Mouse (Mus musculus): ENCODE results near the gene Apoo.
A peak's percentile ranks its signal among the peaks of the same experiment; 100 is the strongest.
"Not testable (repeated sequence)": the region's sequence is repeated elsewhere in the genome, so short reads cannot be mapped to it uniquely, and the experiment has no call there.

Apoo gene

DNA sequence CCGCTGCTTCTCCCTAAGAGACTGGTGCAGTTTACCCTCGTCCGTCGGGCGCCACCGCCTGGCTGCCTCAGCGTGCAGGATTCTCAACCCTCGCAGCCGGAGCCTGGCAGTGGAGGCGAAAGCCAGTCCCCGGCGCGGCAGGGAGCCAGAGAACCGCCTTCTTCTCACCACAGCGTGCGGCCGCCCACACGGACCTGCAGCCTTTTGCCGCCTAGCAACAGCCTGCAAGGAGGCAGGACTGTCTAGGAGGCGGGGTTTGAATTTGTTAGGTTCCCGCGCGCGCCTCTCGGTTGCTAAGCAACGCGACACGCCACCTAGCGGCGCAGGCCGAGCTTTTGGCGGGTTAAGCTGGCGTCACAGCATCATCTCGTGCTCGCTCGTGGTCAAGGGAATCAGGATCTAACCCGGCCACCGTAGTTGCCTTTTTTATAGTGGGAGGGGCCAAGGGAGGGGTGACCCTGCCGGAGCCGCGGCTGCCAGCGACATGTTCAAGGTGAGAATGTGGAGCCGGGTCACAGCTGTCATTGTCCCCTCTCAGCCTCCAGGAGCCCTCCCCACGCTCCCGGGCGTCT is at the start of gene Apoo, which contains the start of gene Fam90a1b:
Gene Apoo, plus strand, starts transcription at position 448 of the 572 bp plus-strand sequence.
Gene Fam90a1b, minus strand, starts transcription at position 108 of the 572 bp plus-strand sequence.
- DNase-seq (ENCODE audit: low read depth, low spot score): peak; percentile 97

DNA sequence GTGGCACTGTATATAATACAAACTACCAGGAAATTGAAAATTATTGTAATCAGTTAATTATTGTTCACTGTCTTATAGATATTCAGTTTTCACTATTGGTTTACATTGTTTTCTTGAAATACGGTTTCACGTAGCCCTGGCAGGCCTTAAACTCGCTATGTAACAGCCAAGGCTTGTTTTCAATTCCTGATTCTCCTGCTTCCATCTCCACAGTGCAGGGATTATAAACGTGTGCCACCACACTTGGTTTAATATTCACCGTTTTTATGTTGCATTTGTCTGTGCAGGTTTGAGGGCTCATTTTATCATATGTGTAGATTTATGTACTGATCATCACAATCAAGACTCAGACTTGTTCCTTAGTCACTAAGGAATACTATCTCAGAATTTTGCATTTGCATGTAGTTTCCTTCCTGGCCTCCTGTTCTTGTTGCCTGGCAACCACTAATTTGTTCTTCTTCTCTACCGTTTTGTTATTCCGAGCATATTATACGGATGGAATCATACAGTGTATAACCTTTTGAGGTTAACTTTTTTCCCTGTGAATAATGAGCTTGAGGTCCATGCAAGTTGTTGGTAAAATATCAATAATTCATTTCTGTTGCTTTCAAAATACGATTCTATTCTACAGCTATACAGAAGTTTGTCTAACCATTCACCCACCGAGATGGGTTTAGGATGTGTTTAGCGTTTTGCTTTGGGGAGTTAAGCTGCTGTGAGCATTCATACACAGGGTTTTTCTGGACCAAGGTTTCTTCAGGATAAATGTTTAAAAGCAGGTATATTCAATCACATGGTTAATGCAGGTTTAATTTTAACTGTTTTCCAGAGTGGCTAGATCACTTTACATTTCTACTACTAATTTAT is 45.6 kb upstream of the Apoo start:
- DNase-seq (ENCODE audit: low read depth, low spot score): no peak

- DNase-seq (ENCODE audit: low read depth, low spot score): not testable (repeated sequence)
These were observed 23.3 kb upstream of the Apoo start for GRCm38 (mm10) chrX:94343638-94344037.

DNA sequence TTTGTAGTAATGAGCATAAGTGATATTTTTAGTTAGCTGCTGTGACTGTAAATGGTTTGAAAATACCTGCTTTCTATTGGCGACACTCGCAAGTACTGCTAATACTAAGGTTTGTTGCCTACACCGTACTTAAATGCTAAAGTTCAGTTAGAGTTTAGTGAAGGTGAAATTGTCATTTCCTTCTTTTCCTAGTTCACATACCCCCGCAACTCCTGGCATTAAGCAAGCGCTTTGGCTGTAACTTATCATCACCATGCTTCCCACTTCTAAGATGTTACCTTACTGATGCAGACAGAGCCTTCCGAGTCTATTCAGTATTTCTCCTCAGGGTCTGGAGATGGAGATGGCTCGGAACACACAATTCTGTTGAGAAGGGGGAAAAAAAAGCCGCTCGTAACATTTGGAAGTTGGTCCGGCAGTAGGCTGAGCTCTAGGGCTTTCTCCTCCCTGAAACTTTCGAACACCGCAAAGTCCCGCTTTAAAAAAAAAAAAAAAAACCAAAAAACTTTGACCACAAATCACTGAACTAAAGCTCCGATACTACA is 1.5 kb upstream of the Apoo start:
- no peak for DNase-seq (ENCODE audit: low read depth, low spot score)

DNA sequence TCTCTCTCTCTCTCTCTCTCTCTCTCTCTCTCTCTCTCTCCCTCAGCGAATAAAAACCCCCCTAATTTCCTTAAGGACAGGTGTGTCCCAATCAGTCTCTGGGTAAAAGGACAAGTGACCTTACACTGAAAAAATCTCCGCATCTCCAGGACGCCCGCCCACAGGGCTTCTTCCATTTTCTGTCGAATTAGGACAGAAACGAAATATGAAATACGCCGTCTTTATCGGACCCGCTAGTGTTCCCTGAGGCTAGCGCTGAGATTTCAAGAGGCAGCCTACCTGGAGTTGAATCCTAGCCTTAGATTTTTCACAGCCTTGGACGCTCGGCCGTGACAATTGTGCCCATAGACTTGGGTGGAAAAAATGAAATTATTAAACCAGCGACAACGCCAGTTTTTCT is 888 bp upstream of the Apoo start:
- DNase-seq (ENCODE audit: low read depth, low spot score): no peak

DNA sequence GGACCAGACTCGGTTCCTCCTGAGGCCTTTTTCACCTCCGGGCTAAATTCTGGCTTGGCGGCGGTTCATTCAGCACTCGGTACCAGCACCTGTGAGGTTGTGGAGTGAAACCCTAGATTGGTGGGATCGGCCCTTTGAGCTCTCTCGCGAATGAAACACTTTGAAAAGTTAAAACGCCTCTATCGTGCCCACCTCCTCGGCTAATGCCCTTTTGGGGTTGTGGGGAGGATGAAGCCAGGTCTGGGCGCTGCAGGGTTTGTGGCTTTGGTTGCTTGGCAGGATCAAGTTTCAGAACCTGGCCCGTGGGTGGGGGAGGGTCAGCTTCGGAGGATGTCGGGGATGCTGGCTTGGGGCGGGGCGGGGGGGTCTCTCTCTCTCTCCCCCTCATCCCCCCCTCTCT is 331 bp downstream of the Apoo start:
- peak; percentile 5 for DNase-seq (ENCODE audit: low read depth, low spot score)

- DNase-seq (ENCODE audit: low read depth, low spot score): no peak
These were observed 11.8 kb downstream of the Apoo start for GRCm38 (mm10) chrX:94378734-94379133.

DNA sequence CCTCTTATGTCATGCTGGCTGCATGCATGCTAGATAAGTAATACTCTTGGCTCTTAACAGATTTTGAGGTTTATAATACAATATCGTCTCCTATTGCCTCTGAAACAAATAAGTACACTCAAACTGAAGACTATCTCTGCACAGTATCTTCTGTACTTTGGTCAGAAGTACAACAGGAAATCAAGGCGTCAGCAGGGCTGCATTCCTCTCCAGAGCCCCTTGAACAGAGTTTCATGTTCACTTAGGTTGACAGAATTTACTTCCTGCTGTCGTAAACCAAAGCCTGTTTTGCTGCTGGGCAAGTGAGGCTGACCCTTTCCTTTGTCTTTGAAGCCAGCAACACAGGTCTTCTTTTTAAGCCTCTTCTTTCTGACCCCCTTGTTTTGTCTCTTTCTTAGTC is 42.1 kb downstream of the Apoo start:
- DNase-seq (ENCODE audit: low read depth, low spot score): no peak

GRCm38 (mm10) chrX:94420210-94420609 is 53.3 kb downstream of the Apoo start:
- peak; percentile 2 for DNase-seq (ENCODE audit: low read depth, low spot score)

GRCm38 (mm10) chrX:94431548-94432375 is 64.8 kb downstream of the Apoo start:
- DNase-seq (ENCODE audit: low read depth, low spot score): peak; percentile 16

DNA sequence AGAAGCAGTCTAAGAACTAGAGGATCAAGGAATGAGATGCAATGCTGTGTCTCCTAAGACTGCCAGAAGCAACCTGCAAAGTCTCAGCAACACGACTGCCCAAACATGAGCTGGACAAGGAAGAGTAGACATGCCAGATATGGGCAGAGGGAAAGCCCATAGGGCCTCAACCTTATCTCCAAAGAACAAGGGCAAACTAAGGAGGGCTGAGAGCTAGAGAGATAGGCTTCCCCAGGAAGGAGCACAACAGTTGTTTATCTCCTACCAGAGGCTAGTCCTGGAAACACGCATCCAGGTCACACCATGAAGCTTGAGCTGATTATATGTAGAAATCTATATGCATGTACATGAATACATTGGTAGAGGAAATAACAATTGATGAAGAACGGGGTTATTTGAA is 78.5 kb downstream of the Apoo start:
- DNase-seq (ENCODE audit: low read depth, low spot score): not testable (repeated sequence)

GRCm38 (mm10) chrX:94446021-94446420 is 79.1 kb downstream of the Apoo start:
- not testable (repeated sequence) for DNase-seq (ENCODE audit: low read depth, low spot score)

DNA sequence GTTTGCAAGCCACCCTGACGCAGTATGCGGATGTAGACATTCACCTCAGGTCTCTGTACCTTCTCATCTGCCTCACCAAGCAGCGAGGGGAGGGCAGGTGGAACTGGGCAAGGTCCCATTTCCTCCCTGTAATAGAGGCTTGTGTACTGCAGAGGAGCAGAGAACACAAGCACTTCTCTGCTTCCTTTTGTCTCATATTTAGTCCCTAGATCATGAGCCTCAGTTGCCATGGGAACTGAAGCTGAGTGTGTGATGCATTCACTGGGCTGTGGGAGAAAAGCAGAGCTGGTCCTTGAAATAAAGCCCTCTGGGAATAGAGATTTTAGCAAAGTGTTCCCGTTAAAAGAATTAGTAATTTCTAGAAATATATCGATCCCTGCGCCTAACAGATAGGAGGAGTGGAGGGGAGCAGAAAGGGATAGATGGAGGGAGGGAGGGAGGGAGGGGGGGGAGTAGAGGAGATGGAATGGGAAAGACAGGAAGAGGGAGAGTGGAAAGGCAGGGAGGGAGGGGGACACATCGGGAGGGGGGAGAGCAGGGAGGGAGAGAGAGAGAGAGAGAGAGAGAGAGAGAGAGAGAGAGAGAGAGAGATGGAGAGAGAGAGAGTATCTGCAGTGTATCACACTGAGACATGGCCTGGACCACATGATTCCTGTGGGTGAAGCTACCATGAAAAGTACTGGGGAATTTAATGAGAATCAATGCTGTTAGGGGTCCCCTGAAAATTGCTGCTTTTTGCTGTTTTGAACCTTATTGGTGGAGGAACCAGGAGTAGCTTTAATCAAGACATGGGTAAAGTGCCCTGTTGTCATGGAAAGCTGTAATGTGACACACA is 83.3 kb downstream of the Apoo start:
- DNase-seq (ENCODE audit: low read depth, low spot score): not testable (repeated sequence)

GRCm38 (mm10) chrX:94459346-94459745 is 92.4 kb downstream of the Apoo start:
- DNase-seq (ENCODE audit: low read depth, low spot score): no peak

DNA sequence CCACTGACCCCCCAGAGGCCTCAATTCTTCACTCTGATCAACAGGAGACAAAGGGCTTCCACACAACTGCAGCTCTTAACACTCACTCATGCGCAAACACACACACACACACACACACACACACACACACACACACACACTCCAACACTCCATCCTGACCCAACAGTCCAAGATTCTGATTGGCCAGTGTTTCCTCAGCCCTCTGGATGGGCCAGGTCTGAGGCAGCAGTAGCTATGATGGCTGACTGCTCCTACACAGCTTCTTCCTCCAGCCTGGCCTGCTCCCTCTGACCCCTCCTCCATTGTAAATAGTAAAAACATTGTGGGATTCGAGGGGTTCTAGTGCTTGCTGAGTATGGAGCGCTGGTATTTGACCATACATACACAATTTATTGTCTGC is 94.6 kb downstream of the Apoo start:
- not testable (repeated sequence) for DNase-seq (ENCODE audit: low read depth, low spot score)

GRCm38 (mm10) chrX:94462604-94463429 is 95.9 kb downstream of the Apoo start:
- not testable (repeated sequence) for DNase-seq (ENCODE audit: low read depth, low spot score)

Data from ES-CJ7 (cell line).